Mouse (Mus musculus) telencephalon, adult 2 months (tissue): Measurements from ENCODE around the gene Tlr5.
A peak's percentile ranks its signal among the peaks of the same experiment; 100 is the strongest.

Source experiments
- DNase-seq: peaks from one replicate; pipeline ENCODE4 v3.0.0-alpha.2; 2011; ENCODE audit warnings: low read depth, low spot score

The Tlr5 gene

DNA sequence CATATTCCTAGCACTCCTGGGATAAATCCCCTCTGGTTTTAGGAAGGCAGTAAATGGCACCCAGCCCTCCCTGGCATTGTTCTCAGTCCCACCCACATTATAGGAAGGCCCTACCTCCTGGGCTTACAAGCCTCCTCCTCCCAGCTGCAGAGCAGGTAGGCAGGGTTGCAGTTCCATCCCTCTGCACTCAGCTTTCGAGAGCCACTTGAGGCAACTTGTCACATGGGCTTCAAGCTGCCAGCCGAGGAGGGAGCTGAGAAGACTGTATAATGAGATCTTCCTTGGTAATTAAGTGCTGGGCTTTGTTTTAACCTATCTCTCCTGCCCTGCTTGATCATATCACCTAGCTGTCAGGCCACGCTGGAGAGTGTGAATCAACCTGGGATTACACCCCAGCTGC is 1.4 kb upstream of the Tlr5 start:
- no peak for DNase-seq

DNA sequence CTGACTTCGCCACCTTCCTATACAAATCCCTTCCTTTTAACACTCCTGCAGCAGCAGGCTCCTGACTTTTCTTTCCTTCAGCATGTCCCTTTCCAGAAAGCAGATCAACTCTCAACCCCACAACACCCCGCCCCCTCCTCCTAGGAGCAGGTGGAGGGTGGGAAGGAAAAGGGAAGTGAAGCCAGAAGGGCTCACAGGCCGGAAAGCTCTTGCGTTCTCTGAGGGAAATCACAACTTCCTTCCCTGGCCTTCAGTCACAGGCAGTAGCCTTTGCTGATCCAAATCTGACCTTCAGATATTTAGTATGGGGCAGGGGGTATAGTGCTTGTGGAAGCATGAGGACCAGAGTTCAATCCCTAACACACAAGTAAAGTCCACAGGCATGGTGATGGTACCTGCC is 921 bp upstream of the Tlr5 start:
- no peak for DNase-seq

DNA sequence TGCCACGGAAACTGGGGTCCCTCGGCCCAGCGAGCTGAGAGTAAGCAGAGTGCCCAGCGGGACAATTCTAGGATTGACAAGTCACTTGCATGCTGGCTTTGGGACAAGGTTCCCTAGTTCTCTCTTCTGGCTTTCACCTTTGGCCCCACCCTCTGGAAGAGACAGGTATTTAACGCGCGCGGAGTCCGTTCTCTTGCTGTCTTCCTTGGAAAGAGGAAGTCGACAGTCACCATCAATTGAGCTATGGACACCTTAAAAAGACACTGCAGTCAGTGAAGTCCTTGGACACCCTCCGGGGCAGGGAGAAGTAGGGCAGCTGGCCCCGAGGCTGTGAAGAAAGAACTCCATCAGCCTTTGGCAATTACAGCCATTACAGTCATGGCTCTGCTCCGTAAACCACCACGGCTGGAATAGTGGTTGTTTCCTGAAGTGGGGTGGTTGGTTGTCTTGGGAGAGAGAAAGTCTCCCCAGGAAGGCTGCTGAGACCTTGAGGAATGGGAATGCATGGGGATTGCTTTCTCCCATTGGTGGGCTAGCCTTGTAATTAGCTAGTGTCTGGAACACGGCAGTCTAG is 546 bp downstream of the Tlr5 start:
- DNase-seq: no peak

DNA sequence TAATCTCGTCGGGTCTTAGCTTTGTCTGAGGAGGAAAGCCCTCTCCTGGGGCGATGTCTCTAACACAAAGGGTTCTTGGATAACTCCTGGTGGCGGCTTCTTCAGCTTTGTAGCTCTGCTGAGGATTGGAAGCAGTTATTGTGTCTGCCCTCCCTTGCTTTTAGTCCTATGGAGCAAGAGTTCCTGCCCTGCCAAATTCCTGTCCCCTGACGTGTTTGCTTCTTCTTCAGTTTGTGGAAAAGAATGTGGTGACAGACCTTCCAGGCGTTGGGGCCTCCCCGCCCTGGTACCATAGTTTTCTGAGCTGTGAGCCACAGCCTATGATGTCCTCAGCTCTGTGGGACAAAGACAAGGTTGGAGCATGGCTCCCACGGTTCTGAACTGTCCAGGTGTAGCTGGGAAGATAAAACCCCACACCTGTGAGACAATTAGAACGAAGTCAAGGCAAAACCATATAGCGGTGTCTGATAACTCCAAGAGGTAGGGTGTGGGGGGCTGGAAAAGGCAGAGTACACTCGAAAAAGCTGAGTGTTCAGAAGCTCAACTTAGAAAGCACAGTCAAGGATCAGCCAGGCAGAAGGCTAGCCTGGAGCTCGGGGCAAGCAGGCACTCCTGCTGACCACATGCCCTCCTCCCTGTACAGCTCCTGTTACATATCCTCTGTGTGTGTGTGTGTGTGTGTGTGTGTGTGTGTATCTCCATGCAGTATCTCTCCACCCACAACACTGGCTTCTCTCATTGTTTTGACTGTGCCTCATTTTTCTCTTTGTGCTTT is 1.8 kb downstream of the Tlr5 start:
- DNase-seq: no peak

DNA sequence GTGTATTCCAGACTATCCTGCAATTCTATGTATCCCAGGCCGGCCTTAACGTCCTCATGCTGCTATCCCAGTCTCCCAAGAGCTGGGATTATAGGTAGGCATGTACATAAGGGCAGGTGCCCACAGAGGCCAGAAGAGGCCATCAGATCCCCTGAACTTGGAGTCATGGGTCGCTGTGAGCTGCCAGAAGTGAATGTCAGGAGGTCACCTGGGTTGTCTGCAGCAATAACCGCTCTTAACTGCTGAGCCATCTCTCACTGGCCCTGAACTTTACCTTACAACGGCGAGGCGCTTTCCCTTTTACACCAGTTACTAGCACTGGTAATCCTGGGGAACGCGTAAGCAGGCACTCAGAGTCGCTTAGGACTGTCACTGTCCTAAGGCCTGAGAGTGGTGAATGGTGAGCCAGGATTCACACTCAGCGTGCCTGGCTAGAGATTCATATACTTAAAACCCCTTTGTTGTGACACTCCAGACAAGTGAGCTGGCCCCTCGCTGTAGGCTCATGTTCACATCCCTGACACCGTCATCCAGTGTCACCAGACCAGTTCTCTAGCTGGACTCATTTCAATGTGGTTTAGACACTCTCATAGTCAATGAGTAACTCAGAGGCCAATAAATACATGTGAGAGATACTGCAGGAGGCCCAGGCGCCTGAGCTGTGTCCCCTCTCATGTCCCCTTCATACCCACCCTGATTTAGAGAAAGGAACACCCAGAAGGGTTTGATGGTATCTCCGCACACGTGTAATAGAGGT is 2.6 kb downstream of the Tlr5 start:
- no peak for DNase-seq

DNA sequence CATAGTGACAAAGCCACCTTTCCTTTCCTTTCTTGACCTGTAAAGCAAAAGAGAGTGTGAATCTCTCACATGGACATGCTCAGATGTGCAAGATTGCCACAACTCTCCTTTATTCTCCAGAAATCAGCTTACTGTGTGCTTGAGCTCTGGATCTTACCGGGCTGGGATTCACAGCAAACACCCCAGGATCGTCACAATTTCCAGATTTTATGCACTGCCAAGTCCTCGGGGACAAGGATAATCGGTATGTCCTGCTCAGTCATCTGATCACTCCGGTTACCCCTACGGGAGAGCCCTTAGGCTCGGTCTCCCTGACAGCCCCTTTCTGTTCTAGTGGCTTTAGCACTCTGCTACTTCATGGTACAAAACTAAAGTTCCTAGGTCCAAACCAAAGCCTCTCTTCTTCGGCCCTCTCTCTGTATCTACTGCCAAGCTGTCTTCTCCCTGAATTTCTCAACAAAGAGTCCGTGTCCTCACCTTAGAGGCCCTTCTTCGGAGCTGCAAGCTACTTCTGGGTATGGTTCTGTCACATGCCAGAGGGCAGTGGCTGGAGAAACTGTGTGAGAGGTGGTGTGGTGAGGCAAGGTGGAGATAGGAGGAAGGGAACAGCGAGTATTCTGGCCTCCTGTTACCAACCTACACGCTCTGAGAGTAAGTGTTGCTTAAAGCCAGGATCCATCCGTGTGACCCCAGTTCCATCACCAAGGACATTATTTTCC is 3.4 kb downstream of the Tlr5 start:
- no peak for DNase-seq

DNA sequence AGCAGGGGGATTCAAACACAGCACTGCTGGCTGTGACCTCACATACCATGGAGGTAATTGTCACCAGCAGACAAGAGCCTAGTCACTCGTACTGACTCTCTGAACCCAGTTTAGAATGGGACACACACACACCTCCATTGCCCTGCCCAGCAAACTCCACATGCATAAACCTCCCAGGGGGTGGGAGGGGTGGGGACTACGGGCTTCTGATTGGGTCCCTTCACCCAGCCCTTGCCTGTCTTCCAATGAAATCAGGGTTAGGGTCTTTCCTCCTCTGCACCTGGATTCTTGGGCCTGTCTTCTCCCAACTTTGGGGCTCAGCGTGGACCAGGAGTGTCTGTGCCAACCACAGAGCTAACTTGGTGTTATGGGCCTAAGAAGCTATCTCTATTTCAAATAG is 4.2 kb downstream of the Tlr5 start:
- DNase-seq: no peak

DNA sequence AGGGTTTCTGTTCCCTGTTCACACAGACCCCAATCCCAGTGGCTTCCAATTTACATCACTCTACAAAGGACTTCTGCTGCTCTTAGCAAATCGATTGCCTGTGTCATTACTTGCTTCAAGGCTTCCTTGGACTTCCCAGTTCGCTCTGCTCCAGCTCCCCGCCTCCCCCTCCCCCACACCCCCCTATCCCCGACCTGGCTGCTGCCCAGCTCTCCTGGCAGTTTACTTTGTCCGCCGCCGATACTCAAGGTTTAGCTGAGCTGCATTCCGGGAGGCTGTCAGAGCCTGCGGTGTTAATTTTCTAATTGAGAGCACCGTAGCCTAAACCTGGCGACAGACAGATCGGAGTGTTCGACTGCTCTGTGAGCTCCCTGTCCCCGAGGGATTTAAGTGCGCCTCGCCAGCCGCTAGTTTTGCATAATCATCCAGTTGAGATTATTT is 4.7 kb downstream of the Tlr5 start:
- DNase-seq: no peak

DNA sequence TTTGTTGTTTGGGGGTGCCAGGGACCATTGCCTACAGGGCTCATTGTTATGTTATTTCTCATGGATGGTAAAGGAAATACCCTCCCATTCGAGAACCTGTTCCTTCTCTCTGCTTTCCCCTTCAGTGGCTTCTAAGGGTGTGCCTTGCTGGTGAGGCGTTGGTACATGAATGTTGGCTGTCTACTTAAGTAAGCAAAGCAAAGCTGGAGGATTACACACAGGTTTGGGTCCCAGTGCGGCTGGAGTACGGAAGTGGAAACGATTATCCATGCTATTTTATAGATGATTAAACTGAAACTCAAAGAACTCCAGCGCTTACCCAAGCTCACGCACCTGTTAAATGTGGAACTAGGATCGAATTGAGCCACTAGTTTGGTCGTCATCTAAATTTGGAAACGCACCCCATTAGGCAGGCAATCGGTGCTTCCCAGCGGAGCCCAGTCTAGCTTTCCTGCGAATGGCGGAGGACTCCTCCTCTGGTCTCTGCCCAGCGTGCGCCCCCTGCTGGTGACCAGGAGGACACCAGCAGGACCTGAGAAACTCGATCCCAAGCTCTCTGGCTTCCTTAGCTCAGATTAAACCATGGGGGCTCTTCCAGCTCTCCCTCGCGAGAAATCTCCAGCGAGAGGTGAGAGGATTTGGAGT is 5.3 kb downstream of the Tlr5 start:
- DNase-seq: peak; percentile 59

DNA sequence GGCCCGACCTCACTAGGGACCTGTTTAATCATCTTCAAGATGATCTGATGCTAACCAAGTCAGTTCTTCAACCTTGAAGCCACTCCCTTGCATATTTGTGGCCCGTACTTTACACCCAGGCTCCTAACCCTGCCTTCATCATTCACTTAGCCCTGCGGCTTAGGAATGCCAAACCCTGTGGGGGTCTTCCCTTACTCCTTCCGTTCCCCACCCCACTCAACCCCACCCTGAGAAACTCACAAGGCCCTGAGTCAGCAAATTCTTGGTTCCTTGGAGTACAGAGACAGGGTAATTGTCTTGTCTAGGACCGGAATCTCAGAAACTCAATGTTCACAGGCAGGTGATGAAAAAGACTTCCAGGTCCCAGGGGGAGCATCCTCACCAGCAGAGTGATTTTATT is 6.5 kb downstream of the Tlr5 start:
- DNase-seq: no peak

DNA sequence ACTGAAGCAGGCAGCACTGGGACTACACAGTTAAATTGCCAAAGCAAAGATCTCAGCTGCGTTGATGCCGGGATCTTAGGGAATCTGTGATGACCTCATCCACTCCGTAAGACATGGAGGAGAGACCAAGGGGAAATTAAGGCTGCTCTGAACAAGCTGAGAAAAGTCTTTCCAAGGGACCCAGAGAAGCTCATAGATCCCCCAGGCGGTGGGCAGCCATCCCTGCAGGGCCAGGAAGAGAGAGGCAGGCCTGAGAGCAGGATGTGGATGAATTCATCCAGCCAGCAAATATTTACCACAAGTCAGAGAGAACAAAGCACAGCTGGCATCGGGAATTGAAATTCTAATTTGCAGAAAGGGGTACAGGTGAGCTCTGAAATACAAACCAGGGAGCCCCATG is 8.7 kb downstream of the Tlr5 start:
- DNase-seq: no peak

DNA sequence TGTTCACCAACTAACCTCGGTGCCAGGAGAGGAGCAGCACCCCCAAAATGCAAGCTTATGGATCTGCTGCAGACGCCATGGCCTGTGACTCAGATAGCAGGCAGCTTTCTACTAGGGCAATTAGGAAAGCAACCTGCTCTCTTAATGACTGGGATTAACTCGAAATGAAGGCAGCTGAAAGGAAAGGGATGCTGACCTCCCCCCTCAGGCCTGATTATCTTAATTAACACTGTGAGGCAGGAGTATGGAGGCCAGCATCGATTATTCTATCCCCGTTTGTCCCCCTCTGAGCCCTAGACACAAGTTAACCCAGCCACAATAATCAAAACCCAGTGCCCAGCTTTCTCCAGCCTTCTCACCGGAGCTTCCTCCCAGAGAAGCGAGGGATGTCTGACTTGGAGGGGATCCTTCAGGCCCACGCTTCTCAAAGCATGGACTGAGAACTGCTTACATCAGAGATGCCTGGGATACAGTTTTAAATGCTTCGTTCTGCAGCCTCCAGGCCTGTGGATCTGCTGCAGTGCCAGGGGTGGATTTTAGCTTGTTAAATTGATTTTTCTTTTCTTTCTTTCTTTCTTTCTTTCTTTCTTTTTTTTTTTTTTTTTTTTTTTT is 10.4 kb downstream of the Tlr5 start:
- no peak for DNase-seq

DNA sequence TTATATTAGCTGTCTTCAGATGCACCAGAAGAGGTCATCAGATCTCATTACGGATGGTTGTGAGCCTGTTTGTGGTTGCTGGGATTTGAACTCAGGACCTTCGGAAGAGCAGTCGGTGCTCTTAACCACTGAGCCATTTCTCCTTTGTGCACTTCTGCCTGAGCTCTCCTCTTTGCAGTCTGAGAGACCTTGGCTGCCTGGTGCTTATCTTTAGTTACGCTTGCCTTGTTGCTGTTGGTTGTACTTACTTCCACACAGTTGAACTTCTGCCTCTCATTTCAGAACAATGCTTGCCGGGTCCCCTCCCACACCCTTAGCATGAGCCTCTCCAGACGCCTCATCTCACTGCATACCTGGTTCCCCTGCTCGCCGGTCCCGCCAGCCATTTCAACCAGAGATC is 14.1 kb downstream of the Tlr5 start:
- DNase-seq: no peak

DNA sequence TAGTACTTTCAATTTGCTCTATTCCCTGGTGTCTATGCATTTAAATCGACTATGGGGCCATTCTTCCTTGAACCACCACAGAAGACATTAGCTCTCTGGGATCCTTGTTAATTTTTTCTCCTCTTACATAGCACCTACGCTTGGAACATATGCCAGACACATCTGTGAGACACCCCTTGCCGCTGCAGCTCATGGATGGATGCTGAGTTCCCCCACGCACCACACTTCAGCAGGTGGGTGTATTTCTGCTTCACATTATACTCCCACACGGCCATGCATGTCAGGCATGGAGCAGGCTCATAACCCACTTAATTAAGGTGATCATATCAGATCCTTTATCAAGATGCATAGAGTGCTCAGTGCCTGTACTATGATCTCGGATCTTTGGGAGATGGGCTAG is 17.7 kb downstream of the Tlr5 start:
- DNase-seq: no peak

DNA sequence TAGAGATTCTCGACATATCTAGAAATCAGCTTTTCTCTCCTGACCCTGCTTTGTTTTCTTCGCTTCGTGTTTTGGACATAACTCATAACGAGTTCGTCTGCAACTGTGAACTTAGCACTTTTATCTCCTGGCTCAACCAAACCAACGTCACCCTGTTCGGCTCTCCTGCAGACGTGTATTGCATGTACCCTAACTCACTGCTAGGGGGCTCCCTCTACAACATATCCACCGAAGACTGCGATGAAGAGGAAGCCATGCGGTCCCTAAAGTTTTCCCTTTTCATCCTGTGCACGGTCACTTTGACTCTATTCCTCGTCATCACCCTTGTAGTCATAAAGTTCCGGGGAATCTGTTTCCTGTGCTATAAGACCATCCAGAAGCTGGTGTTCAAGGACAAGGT is 20.2 kb downstream of the Tlr5 start:
- DNase-seq: no peak

DNA sequence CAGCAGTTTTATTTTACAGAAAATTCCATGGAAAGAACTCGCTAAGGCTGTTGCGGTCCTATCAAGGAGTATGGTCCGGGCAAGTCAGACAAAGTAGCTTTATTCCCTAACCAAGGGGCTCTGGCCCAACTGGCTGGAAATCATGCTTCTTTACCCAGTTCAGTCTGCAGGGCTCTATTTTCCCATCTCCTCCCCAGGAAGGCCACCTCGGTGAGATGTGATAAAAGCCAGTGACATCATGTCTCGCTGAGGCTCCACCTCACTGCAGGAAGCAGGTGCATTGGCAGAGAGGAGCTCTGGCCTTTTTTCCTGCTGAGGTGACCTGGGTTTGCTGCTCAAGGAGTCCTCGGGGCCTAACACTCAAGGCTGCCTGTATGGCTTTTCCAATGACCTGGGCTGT is 26.1 kb downstream of the Tlr5 start:
- DNase-seq: no peak

DNA sequence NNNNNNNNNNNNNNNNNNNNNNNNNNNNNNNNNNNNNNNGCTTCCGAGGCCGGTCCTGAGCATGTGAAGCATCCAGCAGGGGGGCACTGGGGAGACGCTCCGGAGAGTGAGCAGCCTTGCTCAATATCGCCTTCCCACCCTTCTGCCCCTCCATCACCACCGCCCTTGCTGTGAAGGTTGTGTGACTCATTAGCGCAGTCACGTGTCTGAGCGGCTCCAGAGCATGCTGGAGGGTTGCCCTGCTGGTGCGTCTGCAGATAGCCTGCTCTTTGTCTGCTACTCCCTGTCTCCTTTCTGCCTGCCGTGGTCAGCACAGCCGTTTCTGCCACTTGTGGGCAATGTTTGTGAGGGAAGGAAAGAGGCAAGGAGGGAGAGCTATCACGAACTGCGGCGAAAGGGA is 28.4 kb downstream of the Tlr5 start:
- peak; percentile 83 for DNase-seq

DNA sequence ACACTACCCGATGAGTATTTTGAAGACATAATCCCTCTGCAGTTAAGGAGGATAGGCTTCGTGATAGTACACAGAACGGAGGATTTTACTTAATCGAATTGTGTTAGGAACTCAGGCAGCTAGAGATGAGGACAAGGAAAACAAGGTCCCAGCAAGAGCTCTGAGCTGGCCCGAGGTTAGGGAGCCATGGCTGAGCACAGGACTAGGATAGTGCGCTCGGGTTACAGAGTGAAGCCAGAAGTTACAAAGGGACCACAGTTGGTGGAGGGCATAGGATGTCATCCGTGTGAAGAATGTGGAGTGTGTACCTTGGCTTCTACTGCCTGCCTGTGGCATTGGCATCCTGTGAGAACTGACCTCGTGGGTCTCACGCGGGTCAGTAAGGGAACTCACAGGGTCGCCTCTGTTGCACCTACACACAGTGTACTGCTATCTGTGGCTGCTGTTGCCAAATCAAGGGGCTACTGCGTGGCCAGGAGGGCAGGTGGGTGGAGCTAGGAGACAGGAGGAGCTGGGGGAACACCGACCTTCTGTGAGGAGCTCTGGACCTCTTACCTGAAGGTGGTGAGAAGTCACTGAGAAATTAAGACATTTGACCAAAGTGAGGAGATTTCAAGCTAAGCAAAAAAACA is 29.0 kb downstream of the Tlr5 start:
- DNase-seq: no peak

DNA sequence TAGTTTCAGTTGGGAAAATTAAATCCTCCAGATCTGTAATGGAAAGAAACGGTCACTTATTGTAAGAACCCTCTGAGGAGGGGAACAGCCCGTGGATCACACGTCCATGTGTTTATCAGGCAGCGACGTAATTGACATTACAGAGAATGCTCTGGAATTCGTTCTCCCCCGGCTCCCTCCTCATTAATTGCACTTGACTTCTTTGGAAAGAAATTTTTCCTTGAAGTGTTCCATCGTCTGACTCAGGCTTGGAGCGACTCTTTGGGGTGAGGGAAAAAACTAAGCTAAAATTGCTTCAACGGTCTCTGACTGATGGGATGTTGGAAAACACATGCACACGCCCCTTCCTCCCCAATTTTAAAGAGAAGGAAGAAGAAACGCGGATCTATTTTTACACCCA is 31.7 kb downstream of the Tlr5 start:
- no peak for DNase-seq

DNA sequence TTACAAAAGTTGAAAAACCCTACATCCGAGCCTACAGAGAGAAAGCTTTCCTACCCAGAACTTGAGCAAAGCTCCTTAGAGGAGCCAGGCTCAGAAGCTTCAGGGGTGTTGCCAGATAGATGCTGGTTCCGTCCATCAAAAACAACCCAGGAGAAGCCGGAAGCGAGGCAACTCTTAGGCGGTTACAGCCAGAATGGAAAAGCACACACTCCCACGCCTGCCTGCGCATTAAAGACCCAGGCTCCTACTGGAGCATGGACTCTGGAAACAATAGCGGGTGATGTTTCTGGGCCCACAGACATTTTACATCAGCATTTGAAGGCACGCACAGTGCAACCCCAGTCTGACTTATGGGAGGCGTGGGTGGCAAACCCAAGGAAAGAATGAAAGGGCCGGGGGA is 32.2 kb downstream of the Tlr5 start:
- DNase-seq: no peak

DNA sequence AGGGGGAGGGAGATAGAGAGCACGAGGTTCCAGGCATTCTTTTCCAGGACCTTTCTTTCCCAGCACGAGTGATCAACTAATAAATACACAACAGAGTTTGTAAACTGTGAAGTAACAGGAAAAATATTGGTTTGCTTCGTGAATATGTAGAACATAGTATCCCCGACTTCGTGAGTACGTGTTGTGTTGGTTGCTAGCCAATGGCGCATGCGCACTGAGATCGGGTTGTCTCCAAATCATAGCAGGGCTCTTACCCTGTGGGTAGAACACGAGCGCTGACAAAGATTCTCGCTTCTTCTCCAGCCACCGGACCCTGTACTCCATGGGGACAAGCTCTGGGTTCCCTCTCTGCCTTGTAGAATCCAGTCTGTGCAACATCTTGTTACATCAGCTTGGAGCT is 33.2 kb downstream of the Tlr5 start:
- DNase-seq: no peak
